Mouse (Mus musculus): ENCODE data around the gene Gm3115. TPM values are rescaled to one million over a fixed set of nuclear protein-coding genes. Genes with fewer than 3 reads are reported as not detected.
"Not testable (repeated sequence)": the region's sequence is repeated elsewhere in the genome, so short reads cannot be mapped to it uniquely, and the experiment has no call there.

Gm3115 gene
- not detected in 2 replicates for polyA plus RNA-seq (2015; fragmentation: Nextera tagmentation; extraction: Ambion mirVana)

DNA sequence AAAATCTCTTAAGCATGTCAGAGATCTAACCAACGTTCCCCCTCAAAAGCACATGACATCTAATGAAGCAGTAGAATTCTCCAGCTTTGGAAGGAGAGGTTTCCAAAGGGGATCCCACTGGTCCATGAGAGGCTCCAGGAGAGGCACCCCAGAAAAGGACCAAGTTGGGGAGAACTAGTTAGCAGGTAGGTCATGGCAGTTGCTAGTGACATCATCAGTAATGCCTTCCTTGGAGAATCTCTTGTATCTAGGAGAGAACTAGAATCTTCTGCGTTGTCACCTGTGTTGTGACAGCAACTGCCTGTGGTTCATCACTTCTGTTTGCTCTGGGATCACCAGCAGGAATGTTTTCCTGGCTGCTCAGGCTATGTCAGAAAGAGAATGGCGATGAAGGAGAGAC, at the start of gene Gm3115:
Gene Gm3115 (plus strand): TSS at position 301 of the 400 bp plus-strand sequence.
- WGBS = 64% methylated on average over 3 of the region's 3 CpGs

GRCm38 (mm10) chr14:4110426-4110825, 26.5 kb downstream of the Gm3115 start, which contains the start of gene Gm8108:
TSS of gene Gm8108 (plus strand) at chr14:4110526.
- Histone ChIP-seq H3K4me3 (replicated peaks) (peak within 1 kb of the TSS; percentile 46), H3K4me2 (replicated peaks) (peak within 1 kb of the TSS; percentile 56), H3K9ac (replicated peaks) (peak within 1 kb of the TSS; percentile 53)
- ATAC-seq; H3K27ac ChIP-seq; H3K27me3 ChIP-seq; H3K36me3 ChIP-seq; H3K4me1 ChIP-seq (replicated peaks); H3K9me3 ChIP-seq: not testable (repeated sequence)
- WGBS = 5% methylated on average over 28 of the region's 37 CpGs

More for the DNA sequence above, at the start of gene Gm3115:
- H3K27me3 ChIP-seq; ATAC-seq; H3K36me3 ChIP-seq; H3K9ac ChIP-seq (replicated peaks); H3K9me3 ChIP-seq; H3K4me1 ChIP-seq (replicated peaks); H3K4me2 ChIP-seq (replicated peaks); H3K4me3 ChIP-seq (replicated peaks); H3K27ac ChIP-seq: not testable (repeated sequence)

- 84% methylated on average over 4 of the region's 4 CpGs for WGBS
- H3K9me3 ChIP-seq, ATAC-seq: not testable (repeated sequence)
These were observed 57.7 kb downstream of the Gm3115 start for GRCm38 (mm10) chr14:4141646-4142045.

More at GRCm38 (mm10) chr14:4141646-4142045, 57.7 kb downstream of the Gm3115 start:
- not testable (repeated sequence) for H3K27me3 ChIP-seq; H3K4me1 ChIP-seq (replicated peaks); H3K36me3 ChIP-seq; H3K4me3 ChIP-seq (replicated peaks); H3K9ac ChIP-seq (replicated peaks); H3K27ac ChIP-seq; H3K4me2 ChIP-seq (replicated peaks)

Other genes with a start within 250 kb of the Gm3115 start
- gene Gm3033, start 237.9 kb upstream of the Gm3115 start, polyA plus RNA-seq (2015; fragmentation: Nextera tagmentation; extraction: Ambion mirVana) = not detected in 2 replicates
- gene Gm2916, start 199.9 kb upstream of the Gm3115 start, polyA plus RNA-seq (2015; fragmentation: Nextera tagmentation; extraction: Ambion mirVana) = not detected in 2 replicates
- gene Gm3029, start 152.4 kb upstream of the Gm3115 start, polyA plus RNA-seq (2015; fragmentation: Nextera tagmentation; extraction: Ambion mirVana) = not detected in 2 replicates
- 0.89 and 1.2 TPM in 2 replicates for gene Gm3095, start 120.6 kb upstream of the Gm3115 start, polyA plus RNA-seq (2015; fragmentation: Nextera tagmentation; extraction: Ambion mirVana)
- gene Gm3099, start 85.7 kb upstream of the Gm3115 start, polyA plus RNA-seq (2015; fragmentation: Nextera tagmentation; extraction: Ambion mirVana) = not detected in 2 replicates
- gene Gm5796, start 60.2 kb upstream of the Gm3115 start, polyA plus RNA-seq (2015; fragmentation: Nextera tagmentation; extraction: Ambion mirVana) = 1.2 and 2.3 TPM in 2 replicates
- 2.7 and 4.6 TPM in 2 replicates for gene Gm8108, start 26.4 kb downstream of the Gm3115 start, polyA plus RNA-seq (2015; fragmentation: Nextera tagmentation; extraction: Ambion mirVana)
- not detected in 2 replicates for gene Gm3127, start 80.9 kb downstream of the Gm3115 start, polyA plus RNA-seq (2015; fragmentation: Nextera tagmentation; extraction: Ambion mirVana)
- gene Gm2974, start 98.5 kb downstream of the Gm3115 start, polyA plus RNA-seq (2015; fragmentation: Nextera tagmentation; extraction: Ambion mirVana) = 3.9 and 6.0 TPM in 2 replicates
- not detected in 2 replicates for gene Gm3138, start 165.5 kb downstream of the Gm3115 start, polyA plus RNA-seq (2015; fragmentation: Nextera tagmentation; extraction: Ambion mirVana)
- not detected in 2 replicates for gene Gm3149, start 233.2 kb downstream of the Gm3115 start, polyA plus RNA-seq (2015; fragmentation: Nextera tagmentation; extraction: Ambion mirVana)